Comparison of ENCODE assay signal across 8 mouse cellular contexts in genomic region chr19:56422476-56423338, GRCm38 (mm10). TPM values are rescaled to one million over a fixed set of nuclear protein-coding genes. Genes with fewer than 3 reads are reported as not detected.
DNase-seq lines count a peak whose midpoint lies in the region; TF ChIP-seq lines count a peak whose summit lies in the region.

No protein-coding gene starts in this region.

- TF ChIP-seq CTCF in ES-Bruce4 (IDR thresholded peaks at IDR 0.05; ENCODE audit: low read depth, low read length): peak; percentile 86
- peak; percentile 76 for TF ChIP-seq CTCF in olfactory bulb, adult 2 months (IDR thresholded peaks at IDR 0.05; ENCODE audit: insufficient read depth, low read depth, low read length)

- DNase-seq in c-Kit-positive CD71-negative TER-119-negative erythroid progenitor cells, embryonic 14.5 days (ENCODE audit: low read depth): peak; percentile 56
- DNase-seq in forebrain, embryonic 10.5 days (ENCODE audit: extremely low spot score, low spot score): peak; percentile 81
- DNase-seq in heart, postnatal 14 days: peak; percentile 89 to 93
- peak; percentile 93 for DNase-seq in layer of hippocampus, adult 11-12 months (ENCODE audit: low spot score)
- peak; percentile 79 to 81 for DNase-seq in lung, adult 18-20 months
- peak; percentile 42 for DNase-seq in testis, postnatal 14 days (ENCODE audit: low spot score)

- H3K27me3 ChIP-seq in ES-Bruce4 (ENCODE audit: control insufficient read depth, insufficient read depth, low read length, poor library complexity, severe bottlenecking): no peaks in the 10 kb centered on the region
- H3K27me3 ChIP-seq in forebrain, embryonic 10.5 days (ENCODE audit: poor library complexity, severe bottlenecking): no peaks in the 10 kb centered on the region

- H3K9me3 ChIP-seq in ES-Bruce4 (replicated peaks; ENCODE audit: control insufficient read depth, insufficient read depth, low read length, poor library complexity, severe bottlenecking): no peaks in the 10 kb centered on the region
- H3K9me3 ChIP-seq in forebrain, embryonic 10.5 days: no peaks in the 10 kb centered on the region

- no peak overlapping the region for H3K9ac ChIP-seq in ES-Bruce4 (ENCODE audit: low read depth, poor library complexity, severe bottlenecking)

- H3K36me3 ChIP-seq in ES-Bruce4 (ENCODE audit: control insufficient read depth, insufficient read depth, low read length, poor library complexity, severe bottlenecking): no peaks in the 10 kb centered on the region
- no peaks in the 10 kb centered on the region for H3K36me3 ChIP-seq in forebrain, embryonic 10.5 days (replicated peaks)

- no peak overlapping the region for H3K27ac ChIP-seq in ES-Bruce4 (ENCODE audit: insufficient read depth, low read length)
- no peak overlapping the region for H3K27ac ChIP-seq in forebrain, embryonic 10.5 days
- H3K27ac ChIP-seq in olfactory bulb, adult 2 months (ENCODE audit: insufficient read depth, low read depth, low read length): no peak overlapping the region

- 38% methylated on average over 14 of the region's 14 CpGs for WGBS in forebrain, embryonic 10.5 days
- WGBS in olfactory bulb, adult 2 months: 28% methylated on average over 14 of the region's 14 CpGs

- TF ChIP-seq EP300 in ES-Bruce4 (IDR thresholded peaks at IDR 0.05; ENCODE audit: insufficient read depth, low read depth, low read length): no peak

- no peak for TF ChIP-seq POLR2A in ES-Bruce4 (IDR thresholded peaks at IDR 0.05; ENCODE audit: insufficient read depth, low read length)
- TF ChIP-seq POLR2A in olfactory bulb, adult 2 months (IDR thresholded peaks at IDR 0.05; ENCODE audit: insufficient read depth, low read depth, low read length): no peak

- intact Hi-C loops in heart, postnatal 14 days (cut with DNase I): loop anchor here (5.0 kb wide), 5 partner anchors 145 to 485 kb away; partner anchors contain the start of gene Adrb1

- H3K4me3 ChIP-seq in ES-Bruce4 (ENCODE audit: low read depth, low read length): no peak overlapping the region
- no peak overlapping the region for H3K4me3 ChIP-seq in forebrain, embryonic 10.5 days
- no peak overlapping the region for H3K4me3 ChIP-seq in olfactory bulb, adult 2 months (ENCODE audit: insufficient read depth, low read depth, low read length)

- peaks cover 2% of the 10 kb centered on the region for H3K4me1 ChIP-seq in ES-Bruce4 (ENCODE audit: control insufficient read depth, insufficient read depth, low read length)
- H3K4me1 ChIP-seq in forebrain, embryonic 10.5 days: peaks cover 37% of the 10 kb centered on the region
- peaks cover 25% of the 10 kb centered on the region for H3K4me1 ChIP-seq in olfactory bulb, adult 2 months (ENCODE audit: control insufficient read depth, insufficient read depth, low read length)

RNA-seq across cellular contexts. Expression of gene Casp7, which starts 25.8 kb away (rescaled TPM):
- 17.0 and 19.8 TPM in 2 replicates for polyA plus RNA-seq in ES-Bruce4 (2011; ENCODE audit: insufficient read depth, insufficient read length, low read depth, missing spikeins)
- 15.8 and 16.2 TPM in 2 replicates for polyA plus RNA-seq in forebrain, embryonic 10.5 days (2016; fragmentation: Nextera tagmentation; extraction: Ambion mirVana)
- 10 to 100 TPM; 16.3 to 17.6 TPM for total RNA-seq in heart, postnatal 14 days (2021)
- not detected in 2 replicates for polyA plus RNA-seq in olfactory bulb, adult 2 months (2012; ENCODE audit: insufficient read depth, insufficient read length, low replicate concordance, missing spikeins)

RNA-seq across cellular contexts. Expression of gene Nrap, which starts 32.9 kb away (rescaled TPM):
- polyA plus RNA-seq in ES-Bruce4 (2011; ENCODE audit: insufficient read depth, insufficient read length, low read depth, missing spikeins): not detected in 2 replicates
- 0.10 and 0.15 TPM in 2 replicates for polyA plus RNA-seq in forebrain, embryonic 10.5 days (2016; fragmentation: Nextera tagmentation; extraction: Ambion mirVana)
- 100 to 1,000 TPM; 219 to 250 TPM for total RNA-seq in heart, postnatal 14 days (2021)
- not detected in 2 replicates for polyA plus RNA-seq in olfactory bulb, adult 2 months (2012; ENCODE audit: insufficient read depth, insufficient read length, low replicate concordance, missing spikeins)

RNA-seq across cellular contexts. Expression of gene Plekhs1, which starts 38.7 kb away (rescaled TPM):
- polyA plus RNA-seq in ES-Bruce4 (2011; ENCODE audit: insufficient read depth, insufficient read length, low read depth, missing spikeins): 0.33 TPM in 1 of 2 replicates, not detected in the other
- 0.11 and 0.15 TPM in 2 replicates for polyA plus RNA-seq in forebrain, embryonic 10.5 days (2016; fragmentation: Nextera tagmentation; extraction: Ambion mirVana)
- under 1 TPM; 0.07 to 0.50 TPM for total RNA-seq in heart, postnatal 14 days (2021)
- not detected in 2 replicates for polyA plus RNA-seq in olfactory bulb, adult 2 months (2012; ENCODE audit: insufficient read depth, insufficient read length, low replicate concordance, missing spikeins)

Comparison
In these comparisons a context has a peak if more than half of its experiments do, and no peak if none do; other contexts are left out.
1. DNase-seq: peak in every context shown above with its lines; median percentile 93 in layer of hippocampus, adult 11-12 months; 91 in heart, postnatal 14 days; 81 in forebrain, embryonic 10.5 days; 80 in lung, adult 18-20 months; 56 in c-Kit-positive CD71-negative TER-119-negative erythroid progenitor cells, embryonic 14.5 days; 42 in testis, postnatal 14 days.
2. RNA of gene Casp7, which starts 25.8 kb away (polyA plus RNA-seq): 17.0 to 19.8 TPM in ES-Bruce4 and 15.8 to 16.2 TPM in forebrain, embryonic 10.5 days; not detected in olfactory bulb, adult 2 months; every median in the first group is over 10 times any median in the second.